Mouse (Mus musculus): ENCODE data around the gene Prl7d1. TPM values are rescaled to one million over a fixed set of nuclear protein-coding genes. Genes with fewer than 3 reads are reported as not detected.
"Not testable (repeated sequence)": the region's sequence is repeated elsewhere in the genome, so short reads cannot be mapped to it uniquely, and the experiment has no call there.

The Prl7d1 gene
- total RNA-seq (2021) (not detected), polyA plus RNA-seq (2012; rRNA removed) (not detected in 2 replicates)
- long read RNA-seq = 0 reads

DNA sequence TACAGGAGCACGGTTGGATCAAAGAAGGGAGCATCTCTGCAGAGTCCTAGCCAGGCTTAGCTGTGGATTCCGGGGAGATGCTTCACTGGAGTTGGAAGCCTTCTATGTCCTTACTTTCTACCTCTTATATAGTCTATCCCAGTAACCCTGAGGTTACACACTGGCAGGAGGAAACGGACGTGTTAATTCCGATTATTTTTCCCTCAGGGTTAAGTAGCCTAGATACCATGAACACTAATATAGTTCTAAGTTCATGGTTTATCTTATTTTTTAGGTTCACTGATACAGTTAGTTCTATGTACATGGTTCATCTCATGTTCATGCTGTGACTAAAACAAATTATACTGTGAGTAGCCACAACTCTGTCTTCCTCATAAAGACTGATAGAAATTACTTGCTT lies at the start of gene Prl7d1:
Prl7d1 (minus strand) TSS at position 101 of the 400 bp plus-strand sequence.
- DNase-seq = no peak

DNA sequence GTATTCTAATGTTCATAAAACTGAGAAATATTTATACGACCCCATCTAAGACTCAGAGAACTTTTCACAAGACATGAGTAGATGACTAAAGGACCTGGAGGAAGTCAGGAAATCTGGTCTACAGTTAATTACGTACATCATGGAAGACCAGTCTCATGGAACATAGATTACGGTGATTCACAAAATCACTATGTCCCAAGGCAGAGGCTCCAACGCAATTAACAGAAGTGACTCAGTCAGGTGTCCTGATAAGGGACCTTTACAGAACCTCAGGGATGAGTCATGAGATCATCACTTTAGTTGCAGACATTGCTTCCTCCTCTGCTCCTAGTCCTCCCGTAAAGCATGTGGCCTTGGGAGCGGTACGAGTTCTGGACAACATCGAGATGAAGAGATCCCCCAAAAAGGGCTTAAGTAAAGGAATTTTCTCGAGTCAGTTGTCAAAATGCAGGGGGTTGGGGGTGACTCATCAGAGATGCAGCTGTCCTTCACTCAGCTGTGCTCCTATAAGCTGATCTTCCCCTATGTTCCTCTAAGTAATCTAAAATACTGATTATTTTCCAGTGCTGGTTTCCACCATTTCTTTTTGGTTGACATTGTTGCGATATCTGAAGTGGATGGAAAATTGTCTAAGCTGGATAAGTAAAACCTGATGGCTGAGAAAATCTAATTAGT lies 18.1 kb upstream of the Prl7d1 start:
- DNase-seq = no peak

DNA sequence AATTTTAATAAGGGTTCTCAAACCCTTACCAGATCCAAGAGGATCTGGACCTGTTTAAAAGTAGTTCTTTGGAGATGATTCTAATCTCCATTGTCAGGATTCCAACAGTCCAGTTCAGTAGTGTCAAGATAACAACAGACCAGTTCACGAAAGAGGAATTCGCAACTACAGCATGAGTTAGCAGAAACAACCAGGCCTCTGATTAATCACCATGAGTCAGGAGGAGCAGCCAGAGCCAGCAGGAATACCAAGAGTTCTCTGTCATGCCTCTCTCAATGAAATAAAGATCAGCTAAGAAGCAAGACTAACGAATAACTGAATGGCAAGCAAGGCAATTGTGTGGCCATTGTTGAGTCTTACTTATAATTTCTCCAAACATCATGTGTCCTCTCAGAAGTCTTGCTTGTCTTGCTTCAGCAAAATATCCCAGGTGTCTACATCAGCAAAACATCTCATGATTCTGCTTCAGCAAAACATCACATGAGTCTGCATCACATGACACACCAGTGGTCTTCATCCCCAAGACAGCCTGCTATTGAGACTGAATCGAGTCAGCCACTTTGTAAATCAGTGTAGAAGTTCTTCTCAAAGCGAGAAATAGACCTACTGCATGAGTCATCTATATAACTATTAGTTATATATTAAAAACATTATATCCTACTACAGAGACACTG lies 13.9 kb upstream of the Prl7d1 start:
- DNase-seq = peak; percentile 13

DNA sequence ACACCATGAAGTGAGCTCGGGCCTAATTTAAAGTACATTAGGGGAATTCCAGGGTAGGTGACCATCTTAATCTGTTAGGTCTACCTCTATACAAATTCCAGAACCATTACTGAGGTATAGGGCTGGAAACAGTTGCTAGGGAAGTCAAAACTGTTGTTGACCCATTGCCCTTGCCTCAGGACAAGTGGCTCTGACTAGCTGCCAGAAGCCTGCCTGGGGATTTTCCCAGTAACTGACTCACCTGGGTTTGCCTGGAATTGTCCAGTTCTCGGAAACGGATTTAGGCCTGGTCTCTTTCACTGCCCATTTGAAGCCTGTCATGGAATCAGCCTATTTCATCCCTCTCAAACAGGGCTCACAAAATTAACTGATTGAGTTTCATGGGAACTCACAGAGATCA lies 8.5 kb upstream of the Prl7d1 start:
- DNase-seq = not testable (repeated sequence)

DNA sequence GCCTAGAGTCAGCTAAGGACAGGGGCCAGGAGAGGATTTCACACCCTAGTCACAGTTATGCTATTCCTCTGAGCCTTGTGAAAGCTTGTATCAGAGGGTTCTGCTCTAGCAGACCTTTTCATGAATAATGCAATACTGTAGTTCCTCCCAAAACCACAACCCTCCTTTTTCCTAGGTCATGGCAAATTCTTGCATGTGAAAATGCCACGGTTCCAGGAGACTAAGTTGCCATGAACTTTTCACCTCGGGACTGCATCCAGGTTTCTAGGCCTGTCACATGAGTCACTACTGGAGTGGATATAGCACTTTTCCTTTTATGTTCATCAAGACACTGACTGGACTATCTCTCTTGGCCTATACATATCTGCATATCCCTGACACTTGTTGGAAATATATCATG lies 10.0 kb downstream of the Prl7d1 start:
- DNase-seq = peak; percentile 59

DNA sequence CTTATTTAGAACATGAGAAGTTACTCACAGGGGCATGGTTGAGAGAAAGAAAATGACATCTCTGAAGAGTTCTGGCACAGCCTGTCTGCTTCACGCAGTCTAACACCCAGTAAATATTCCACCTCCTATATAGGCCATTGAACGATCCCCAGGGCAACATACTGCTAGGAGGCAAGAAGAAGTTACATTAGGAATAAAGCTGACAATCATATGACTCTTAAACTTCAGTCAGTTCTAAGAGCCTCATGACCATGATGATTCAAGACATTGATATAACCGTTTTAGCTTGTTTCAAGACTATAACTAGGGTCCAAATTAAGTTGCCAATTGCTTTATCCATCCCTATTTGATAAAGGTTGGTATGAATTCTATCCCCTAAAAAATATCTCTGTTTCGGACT lies 48.6 kb downstream of the Prl7d1 start, which contains the start of gene Prl7a2:
Prl7a2 (minus strand) TSS at position 101 of the 400 bp plus-strand sequence.
- no peak for DNase-seq

DNA sequence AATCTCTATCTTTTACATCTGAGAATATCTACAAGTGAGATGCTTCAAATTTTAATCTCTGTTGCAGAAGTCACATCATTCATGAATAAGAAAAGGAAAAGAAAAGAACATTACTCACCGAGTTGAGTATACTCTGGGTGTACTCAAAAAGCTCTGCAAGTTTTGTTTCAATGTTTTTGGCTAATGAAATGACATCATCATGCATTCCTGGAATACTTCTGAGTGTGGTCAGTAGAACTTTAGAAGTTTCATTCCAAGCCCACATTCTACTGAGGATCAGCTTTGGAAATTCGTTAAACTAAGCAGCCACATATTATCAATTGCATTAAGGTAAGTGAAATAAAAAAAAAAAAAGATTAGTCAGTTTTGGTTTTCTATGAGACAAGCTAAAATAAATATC lies 55.8 kb downstream of the Prl7d1 start:
- no peak for DNase-seq

Other genes with a start within 250 kb of the Prl7d1 start
- not detected for gene Prl8a8, start 203.5 kb downstream of the Prl7d1 start, total RNA-seq (2021)
- gene Prl8a8, start 203.5 kb downstream of the Prl7d1 start, polyA plus RNA-seq (2012; rRNA removed) = not detected in 2 replicates
- gene Prl8a9, start 152.1 kb downstream of the Prl7d1 start, total RNA-seq (2021) = not detected
- gene Prl8a9, start 152.1 kb downstream of the Prl7d1 start, polyA plus RNA-seq (2012; rRNA removed) = not detected in 2 replicates
- not detected for gene Prl8a1, start 134.6 kb downstream of the Prl7d1 start, total RNA-seq (2021)
- not detected in 2 replicates for gene Prl8a1, start 134.6 kb downstream of the Prl7d1 start, polyA plus RNA-seq (2012; rRNA removed)
- gene Prl7b1, start 106.2 kb downstream of the Prl7d1 start, total RNA-seq (2021) = not detected
- gene Prl7b1, start 106.2 kb downstream of the Prl7d1 start, polyA plus RNA-seq (2012; rRNA removed) = not detected in 2 replicates
- not detected for gene Prl7a1, start 74.2 kb downstream of the Prl7d1 start, total RNA-seq (2021)
- not detected in 2 replicates for gene Prl7a1, start 74.2 kb downstream of the Prl7d1 start, polyA plus RNA-seq (2012; rRNA removed)
- not detected for gene Prl7a2, start 48.7 kb downstream of the Prl7d1 start, total RNA-seq (2021)
- not detected in 2 replicates for gene Prl7a2, start 48.7 kb downstream of the Prl7d1 start, polyA plus RNA-seq (2012; rRNA removed)
- not detected for gene Prl7c1, start 64.1 kb upstream of the Prl7d1 start, total RNA-seq (2021)
- not detected in 2 replicates for gene Prl7c1, start 64.1 kb upstream of the Prl7d1 start, polyA plus RNA-seq (2012; rRNA removed)
- not detected for gene Prl2a1, start 84.9 kb upstream of the Prl7d1 start, total RNA-seq (2021)
- gene Prl2a1, start 84.9 kb upstream of the Prl7d1 start, polyA plus RNA-seq (2012; rRNA removed) = not detected in 2 replicates
- gene Prl2c1, start 132.6 kb upstream of the Prl7d1 start, total RNA-seq (2021) = not detected
- gene Prl2c1, start 132.6 kb upstream of the Prl7d1 start, polyA plus RNA-seq (2012; rRNA removed) = not detected in 2 replicates

Data from adrenal gland, adult 2 months (tissue).